Mouse (Mus musculus) forebrain, embryonic 11.5 days (tissue): ENCODE results near the gene Rnf216. TPM values are rescaled to one million over a fixed set of nuclear protein-coding genes. Genes with fewer than 3 reads are reported as not detected.
A peak's percentile ranks its signal among the peaks of the same experiment; 100 is the strongest.

Experiments
- ATAC-seq: fragments of 200-750 bp; cut with Nextera tagmentation; replicated peaks from 2 replicates; pipeline ENCODE4 v1.8.0; 2017; ENCODE audit warnings: moderate TSS enrichment; ENCODE audit not compliant: low FRiP score
- DNase-seq: peaks from one replicate; pipeline ENCODE4 v3.0.0-alpha.2; 2017; ENCODE audit warnings: low spot score
- H3K27ac ChIP-seq: fragments of 300-500 bp; sonication (generic); 2 replicates; pipeline ENCODE4 v1.5.1; 2014; ENCODE audit warnings: low read depth, low read length
- H3K27me3 ChIP-seq: fragments of 300-500 bp; sonication (generic); 2 replicates; pipeline ENCODE4 v1.6.1; 2014; ENCODE audit warnings: mild to moderate bottlenecking, low read length, mixed read lengths; ENCODE audit not compliant: control insufficient read depth, insufficient read depth
- H3K36me3 ChIP-seq: fragments of 300-500 bp; sonication (generic); 2 replicates; pipeline ENCODE4 v1.6.1; 2014; ENCODE audit warnings: mild to moderate bottlenecking, low read length, moderate library complexity, mixed read lengths; ENCODE audit not compliant: control insufficient read depth, insufficient read depth
- H3K4me1 ChIP-seq: fragments of 300-500 bp; sonication (generic); replicated peaks from 2 replicates; pipeline ENCODE4 v1.6.1; 2014; ENCODE audit warnings: low read length, mixed read lengths; ENCODE audit not compliant: control insufficient read depth, insufficient read depth
- H3K4me2 ChIP-seq: fragments of 300-500 bp; sonication (generic); 2 replicates; pipeline ENCODE4 v1.6.1; 2014; ENCODE audit warnings: low read depth, mild to moderate bottlenecking, low read length, moderate library complexity, mixed read lengths; ENCODE audit not compliant: severe bottlenecking
- H3K4me3 ChIP-seq: fragments of 300-500 bp; sonication (generic); 2 replicates; pipeline ENCODE4 v1.5.1; 2014; ENCODE audit warnings: low read depth, low read length
- H3K9ac ChIP-seq: fragments of 300-500 bp; sonication (generic); 2 replicates; pipeline ENCODE4 v1.6.1; 2014; ENCODE audit warnings: low read length
- H3K9me3 ChIP-seq: fragments of 300-500 bp; sonication (generic); 2 replicates; pipeline ENCODE4 v1.6.1; 2016; ENCODE audit warnings: low read length, mixed read lengths; ENCODE audit not compliant: control insufficient read depth
- WGBS: fragments of 180-500 bp; shearing (Covaris S2); extraction: QIAGEN DNeasy Blood & Tissue Kit; methylation state at CpG from one replicate; pipeline ENCODE4 v1.1.7; 2014; 5-methylcytosine and 5-hydroxymethylcytosine counted together
- polyA plus RNA-seq: library from polyadenylated mRNA; unstranded; fragments of >200 nt; fragmentation: Nextera tagmentation; extraction: Ambion mirVana; gene quantifications from 2 replicates; pipeline ENCODE4 v1.2.1, GENCODE M21; 2014

The Rnf216 gene
- polyA plus RNA-seq, 1 experiment from 2014 or later = 42.7 TPM

DNA sequence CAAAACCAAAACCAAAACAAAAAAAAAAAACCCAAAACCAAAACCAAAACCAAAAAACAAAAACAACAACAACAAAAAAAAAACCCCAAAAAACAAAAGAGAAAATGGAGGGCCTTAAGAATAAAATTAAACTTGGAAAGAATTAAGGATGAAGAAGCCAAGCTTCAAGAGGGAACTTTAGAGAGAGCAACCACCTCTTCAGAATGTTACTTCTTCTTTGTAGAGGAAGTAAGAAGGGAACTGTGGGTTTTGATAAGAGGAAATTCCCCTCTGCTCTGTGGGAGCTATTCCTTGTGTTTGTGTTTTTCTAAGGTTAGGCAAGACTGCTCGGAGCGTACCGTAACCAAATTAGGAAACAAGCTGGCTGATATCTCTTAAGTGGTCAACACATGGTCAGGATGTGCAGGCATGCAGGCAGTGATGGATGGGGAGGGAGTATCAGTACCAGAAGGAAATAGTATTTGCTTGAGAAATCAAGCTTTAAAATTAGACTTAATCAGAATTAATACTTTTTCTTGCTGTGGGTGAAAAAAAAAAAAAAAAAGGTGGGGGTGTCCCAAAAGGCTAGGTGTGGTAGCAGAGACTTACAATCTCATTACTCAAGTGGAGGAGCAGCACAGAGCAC is 57.2 kb downstream of the Rnf216 start:
- Histone ChIP-seq H3K4me1 (0 out of 2 replicates have a peak, but pooled peaks cover 2% of the 10 kb centered on the region), H3K36me3 (no peaks in the 10 kb centered on the region), H3K4me3 (no peak overlapping the region), H3K9me3 (no peaks in the 10 kb centered on the region), H3K27ac (no peak overlapping the region), H3K4me2 (no peak overlapping the region), H3K27me3 (no peaks in the 10 kb centered on the region), H3K9ac (no peak overlapping the region)
- no peak for DNase-seq
- WGBS = 90% methylated on average over 3 of the region's 3 CpGs
- no peak for ATAC-seq

DNA sequence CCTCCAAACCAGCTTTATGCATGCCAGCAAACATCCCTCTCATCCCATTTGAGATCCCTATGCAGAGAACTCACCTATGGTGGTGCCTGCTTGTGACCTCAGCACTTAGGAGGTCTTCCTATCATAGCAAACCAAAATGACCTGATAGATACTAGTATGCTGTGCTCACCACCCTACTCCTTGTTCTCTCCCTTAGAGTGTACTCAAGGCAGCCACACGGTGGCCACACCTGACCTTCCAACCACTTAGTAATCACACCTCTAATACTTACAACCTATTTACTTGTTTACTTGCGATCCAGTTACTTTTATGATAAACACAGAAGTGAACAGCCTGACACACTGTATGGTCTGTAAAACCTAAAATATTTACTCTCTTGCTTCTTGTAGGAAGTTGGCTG is 58.1 kb downstream of the Rnf216 start:
- Histone ChIP-seq H3K9me3 (no peaks in the 10 kb centered on the region), H3K4me3 (no peak overlapping the region), H3K4me1 (0 out of 2 replicates have a peak, but pooled peaks cover 2% of the 10 kb centered on the region), H3K27ac (no peak overlapping the region), H3K27me3 (no peaks in the 10 kb centered on the region), H3K9ac (no peak overlapping the region), H3K36me3 (no peaks in the 10 kb centered on the region), H3K4me2 (no peak overlapping the region)
- 79% methylated on average over 2 of the region's 2 CpGs for WGBS
- DNase-seq (no peak), ATAC-seq (no peak)

DNA sequence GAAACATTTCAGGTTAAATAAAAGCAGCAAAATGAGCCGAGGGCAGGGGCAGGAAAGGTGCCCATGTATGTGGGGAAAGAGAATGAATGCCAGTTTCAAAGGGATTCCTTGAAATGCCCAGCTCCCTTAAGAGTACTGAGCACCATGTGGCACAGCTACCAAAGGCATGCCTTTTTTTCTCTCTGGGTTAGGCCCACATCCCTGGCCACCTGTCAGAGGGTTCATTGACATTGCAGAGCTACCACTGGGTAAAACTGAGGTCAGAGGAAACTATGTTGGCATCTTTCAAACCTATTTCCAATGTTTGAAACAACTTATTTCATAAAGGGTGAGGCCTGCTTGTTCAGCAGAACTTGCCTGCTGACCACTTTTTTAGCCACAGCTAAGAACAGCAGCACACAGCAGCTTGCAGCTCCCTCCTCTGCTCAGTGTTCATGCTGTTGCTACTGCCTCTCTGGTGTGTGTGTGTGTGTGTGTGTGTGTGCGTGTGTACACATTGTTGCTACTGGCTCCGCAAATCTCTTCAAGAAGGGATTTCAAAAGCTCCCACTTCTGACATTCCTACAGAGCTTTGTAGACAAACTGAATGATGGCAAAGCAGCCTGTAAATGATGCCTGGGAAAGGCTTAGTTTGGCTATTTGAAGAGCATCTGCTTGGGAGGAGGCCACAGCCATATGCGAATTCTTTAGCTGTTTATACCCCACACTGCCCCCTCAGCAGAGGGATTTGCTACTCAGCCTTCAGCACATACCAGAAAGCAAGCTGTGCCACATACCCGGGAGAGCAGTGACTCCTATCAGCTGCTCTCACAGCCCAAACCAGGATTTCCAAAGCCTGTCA is 59.4 kb downstream of the Rnf216 start:
- H3K4me2 ChIP-seq = no peak overlapping the region
- H3K9ac ChIP-seq = 0 out of 2 replicates have a peak overlapping the region, but pooled peaks have one; percentile 8
- ATAC-seq (no peak), DNase-seq (no peak)
- WGBS = 65% methylated on average over 5 of the region's 5 CpGs
- H3K9me3 ChIP-seq = no peaks in the 10 kb centered on the region
- 0 out of 2 replicates have a peak, but pooled peaks cover 2% of the 10 kb centered on the region for H3K4me1 ChIP-seq
- H3K36me3 ChIP-seq = no peaks in the 10 kb centered on the region
- no peaks in the 10 kb centered on the region for H3K27me3 ChIP-seq
- no peak overlapping the region for H3K4me3 ChIP-seq
- no peak overlapping the region for H3K27ac ChIP-seq

DNA sequence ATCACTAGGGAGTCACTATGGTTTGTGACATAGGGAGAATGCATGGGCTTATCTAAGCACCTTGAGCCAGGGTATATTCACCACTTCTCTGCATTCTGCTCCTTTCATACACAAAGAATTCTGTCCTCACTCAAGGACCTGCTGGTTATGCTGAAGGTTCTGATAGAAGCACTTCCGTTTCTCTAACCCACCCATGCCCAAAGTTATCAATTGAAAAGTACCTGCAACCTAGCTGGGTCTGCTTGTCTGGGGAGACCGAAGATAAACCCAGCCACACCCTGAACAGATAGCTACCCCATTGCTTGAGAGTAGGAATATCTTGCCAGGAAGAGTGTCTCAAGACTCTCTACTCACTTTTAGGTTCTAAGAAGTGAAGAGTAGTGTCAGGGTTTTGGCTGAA is 60.1 kb downstream of the Rnf216 start:
- ATAC-seq (no peak), DNase-seq (no peak)
- Histone ChIP-seq H3K4me1 (0 out of 2 replicates have a peak, but pooled peaks cover 2% of the 10 kb centered on the region), H3K4me3 (no peak overlapping the region), H3K36me3 (no peaks in the 10 kb centered on the region), H3K9ac (no peak overlapping the region), H3K9me3 (no peaks in the 10 kb centered on the region), H3K27me3 (no peaks in the 10 kb centered on the region), H3K27ac (no peak overlapping the region), H3K4me2 (no peak overlapping the region)
- 93% methylated on average over 2 of the region's 2 CpGs for WGBS

DNA sequence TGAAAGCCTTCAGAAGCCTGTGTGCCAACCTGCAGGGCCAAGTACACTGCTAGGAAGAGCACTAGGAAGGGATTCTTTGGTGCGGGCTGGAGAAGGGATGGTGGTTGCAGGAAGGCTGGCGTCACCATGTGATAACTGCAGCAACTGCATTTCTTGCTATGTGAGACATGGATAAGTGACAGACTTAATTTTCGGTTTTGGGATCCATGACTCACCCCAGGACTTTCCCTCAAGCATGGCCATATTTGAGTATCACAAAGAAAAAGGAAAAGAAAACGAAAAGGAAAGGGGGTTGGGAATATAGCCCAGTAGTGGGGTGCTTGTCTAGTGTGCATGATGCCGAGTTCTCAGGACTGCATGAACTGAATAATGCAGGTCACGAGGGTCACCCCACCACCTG is 60.9 kb downstream of the Rnf216 start:
- Histone ChIP-seq H3K36me3 (no peaks in the 10 kb centered on the region), H3K9ac (no peak overlapping the region), H3K9me3 (no peaks in the 10 kb centered on the region), H3K27ac (no peak overlapping the region), H3K27me3 (no peaks in the 10 kb centered on the region), H3K4me2 (no peak overlapping the region), H3K4me1 (0 out of 2 replicates have a peak, but pooled peaks cover 2% of the 10 kb centered on the region), H3K4me3 (no peak overlapping the region)
- no peak for DNase-seq
- no peak for ATAC-seq
- 87% methylated on average over 6 of the region's 6 CpGs for WGBS

DNA sequence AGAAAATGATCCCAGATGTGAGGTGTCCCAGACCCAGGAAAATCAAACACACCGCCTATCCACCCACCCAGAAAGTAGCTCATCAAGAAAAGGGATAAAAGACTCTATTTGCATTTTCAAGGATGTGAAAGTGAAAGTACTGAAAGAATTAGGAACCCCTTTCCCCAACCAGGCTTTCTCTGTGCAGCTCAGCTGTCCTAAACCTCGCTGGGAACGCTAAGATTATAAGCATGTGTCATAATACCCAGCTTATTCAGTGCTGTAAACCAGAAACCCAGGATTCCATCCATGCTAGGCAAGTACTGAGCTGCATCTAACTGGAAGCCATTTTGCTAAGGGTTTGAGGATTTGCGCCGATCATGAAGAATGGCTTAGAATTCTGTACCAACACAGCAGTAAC is 62.5 kb downstream of the Rnf216 start:
- no peak overlapping the region; the same call in 1 of the 2 replicates for H3K9ac ChIP-seq
- ATAC-seq (no peak), DNase-seq (no peak)
- no peak overlapping the region for H3K4me2 ChIP-seq
- no peaks in the 10 kb centered on the region for H3K36me3 ChIP-seq
- 0 out of 2 replicates have a peak, but pooled peaks cover 2% of the 10 kb centered on the region for H3K4me1 ChIP-seq
- H3K4me3 ChIP-seq = no peak overlapping the region
- no peak overlapping the region for H3K27ac ChIP-seq
- no peaks in the 10 kb centered on the region for H3K27me3 ChIP-seq
- 77% methylated on average over 5 of the region's 5 CpGs for WGBS
- no peaks in the 10 kb centered on the region for H3K9me3 ChIP-seq

DNA sequence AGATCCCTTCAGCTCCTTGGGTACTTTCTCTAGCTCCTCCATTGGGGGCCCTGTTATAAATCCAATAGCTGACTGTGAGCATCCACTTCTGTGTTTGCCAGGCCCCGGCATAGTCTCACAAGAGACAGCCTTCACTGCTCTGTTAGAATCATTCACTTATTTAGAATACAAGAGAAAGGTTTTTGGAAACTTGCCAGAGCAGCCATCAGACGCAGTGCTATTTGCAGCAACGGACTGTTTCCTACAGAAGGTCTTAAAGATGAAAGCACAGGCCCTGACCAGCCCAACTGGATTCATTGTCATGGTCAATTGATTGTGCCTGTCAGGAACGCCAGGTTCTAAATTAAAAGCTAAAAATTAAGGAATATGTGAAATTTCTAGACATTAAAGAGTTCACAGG is 63.0 kb downstream of the Rnf216 start:
- Histone ChIP-seq H3K9me3 (no peaks in the 10 kb centered on the region), H3K4me2 (no peak overlapping the region), H3K27me3 (no peaks in the 10 kb centered on the region), H3K4me3 (no peak overlapping the region), H3K9ac (no peak overlapping the region), H3K36me3 (no peaks in the 10 kb centered on the region), H3K4me1 (0 out of 2 replicates have a peak, but pooled peaks cover 2% of the 10 kb centered on the region), H3K27ac (no peak overlapping the region)
- DNase-seq (no peak), ATAC-seq (no peak)
- WGBS = 76% methylated on average over 4 of the region's 4 CpGs

DNA sequence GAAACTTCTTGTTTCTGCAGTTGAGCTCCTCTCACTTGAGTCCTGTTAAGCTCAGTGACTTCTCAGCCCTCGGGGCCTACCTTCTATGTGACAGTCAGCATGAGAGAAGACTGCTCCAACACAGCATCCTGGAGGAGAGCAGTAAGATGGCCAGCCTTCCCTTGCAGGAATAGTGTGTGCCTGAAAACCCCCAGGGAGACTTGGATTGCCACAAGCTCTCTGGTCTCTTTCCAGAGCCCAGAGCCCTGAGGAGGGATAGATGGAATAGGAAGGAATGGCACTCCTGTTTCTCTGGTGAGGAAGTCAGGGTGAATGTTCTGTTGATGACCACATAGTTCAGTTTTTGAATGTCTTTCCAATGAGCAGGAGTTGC is 63.8 kb downstream of the Rnf216 start:
- no peaks in the 10 kb centered on the region for H3K36me3 ChIP-seq

More for the DNA sequence above, 63.8 kb downstream of the Rnf216 start:
- Histone ChIP-seq H3K9me3 (no peaks in the 10 kb centered on the region), H3K9ac (no peak overlapping the region), H3K4me3 (no peak overlapping the region), H3K27ac (no peak overlapping the region), H3K27me3 (no peaks in the 10 kb centered on the region), H3K4me2 (no peak overlapping the region), H3K4me1 (0 out of 2 replicates have a peak, but pooled peaks cover 2% of the 10 kb centered on the region)
- no peak for ATAC-seq
- DNase-seq = no peak
- 68% methylated on average over 1 of the region's 1 CpGs for WGBS
